Mouse (Mus musculus) forebrain, embryonic 10.5 days (tissue): ENCODE measurements around the gene Ctnnd2. TPM values are rescaled to one million over a fixed set of nuclear protein-coding genes. Genes with fewer than 3 reads are reported as not detected.

Experiments used
- DNase-seq: peaks from one replicate; pipeline ENCODE4 v3.0.0-alpha.2; 2017; ENCODE audit warnings: low spot score; ENCODE audit errors: extremely low spot score
- H3K27ac ChIP-seq: fragments of 300-500 bp; sonication (generic); 2 replicates; pipeline ENCODE4 v1.5.1; 2016; ENCODE audit warnings: mild to moderate bottlenecking
- H3K27me3 ChIP-seq: fragments of 300-500 bp; sonication (generic); 2 replicates; pipeline ENCODE4 v1.6.1; 2016; ENCODE audit warnings: mild to moderate bottlenecking; ENCODE audit not compliant: poor library complexity, severe bottlenecking
- H3K36me3 ChIP-seq: fragments of 300-500 bp; sonication (generic); replicated peaks from 2 replicates; pipeline ENCODE4 v1.6.1; 2016; ENCODE audit warnings: mild to moderate bottlenecking, moderate library complexity
- H3K4me1 ChIP-seq: fragments of 300-500 bp; sonication (generic); 2 replicates; pipeline ENCODE4 v1.6.1; 2016
- H3K4me3 ChIP-seq: fragments of 300-500 bp; sonication (generic); 2 replicates; pipeline ENCODE4 v1.5.1; 2016; ENCODE audit warnings: mild to moderate bottlenecking, moderate library complexity
- H3K9me3 ChIP-seq: fragments of 300-500 bp; sonication (generic); 2 replicates; pipeline ENCODE4 v1.6.1; 2016; ENCODE audit warnings: mild to moderate bottlenecking, moderate library complexity
- WGBS: fragments of 180-500 bp; shearing (Covaris S2); methylation state at CpG from one replicate; pipeline ENCODE4 v1.1.7; 2016; 5-methylcytosine and 5-hydroxymethylcytosine counted together
- polyA plus RNA-seq: library from polyadenylated mRNA; unstranded; fragments of >200 nt; fragmentation: Nextera tagmentation; extraction: Ambion mirVana; gene quantifications from 2 replicates; pipeline ENCODE4 v1.2.1, GENCODE M21; 2016

Ctnnd2 gene
- polyA plus RNA-seq, 1 experiment from 2014 or later = 25.3 TPM

DNA sequence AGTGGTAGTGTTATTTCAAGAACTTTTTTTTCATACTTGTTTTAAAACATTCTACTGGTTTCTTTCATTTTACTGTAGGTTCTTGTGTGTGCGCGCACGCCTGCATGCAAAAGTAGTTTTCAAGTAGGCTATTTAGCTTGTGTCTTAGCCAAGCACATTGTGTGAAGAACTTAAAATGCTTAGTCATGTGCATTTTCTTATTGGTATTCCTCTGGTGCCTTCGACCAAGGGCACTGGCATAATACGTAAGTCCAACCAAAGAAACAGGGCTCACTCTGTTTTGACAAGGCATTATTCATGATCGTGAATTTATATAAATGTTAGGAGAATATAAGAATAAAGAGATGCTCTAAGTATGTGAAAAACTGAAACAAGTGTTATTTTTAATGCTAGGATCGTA lies 278.4 kb downstream of the Ctnnd2 start:
- no peaks in the 10 kb centered on the region for H3K9me3 ChIP-seq
- no peak overlapping the region for H3K4me3 ChIP-seq
- no peak for DNase-seq
- peaks cover 5% of the 10 kb centered on the region for H3K4me1 ChIP-seq
- no peaks in the 10 kb centered on the region for H3K36me3 ChIP-seq
- no peak overlapping the region for H3K27ac ChIP-seq
- no peaks in the 10 kb centered on the region for H3K27me3 ChIP-seq
- WGBS = 94% methylated on average over 7 of the region's 7 CpGs

DNA sequence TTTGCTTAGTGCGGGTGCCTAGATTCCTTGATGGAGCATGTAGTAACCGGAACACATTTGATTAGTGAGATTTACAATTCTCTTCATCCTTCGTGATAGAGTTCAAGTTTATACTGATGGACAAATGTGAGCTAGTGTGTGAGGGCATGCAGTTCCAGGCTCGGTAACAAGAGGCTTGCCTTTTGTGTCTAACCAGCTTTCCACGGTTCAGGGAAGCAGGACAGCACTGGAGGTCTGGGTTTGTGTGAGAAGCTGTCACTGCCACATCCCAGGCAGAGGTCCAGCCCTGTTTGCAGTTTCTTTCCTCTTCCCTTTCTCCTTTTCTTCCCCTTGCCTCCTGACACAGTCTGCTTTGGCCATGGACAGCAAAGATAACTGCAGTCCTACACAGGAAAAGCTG lies 279.5 kb downstream of the Ctnnd2 start:
- H3K4me1 ChIP-seq = peaks cover 11% of the 10 kb centered on the region
- H3K27ac ChIP-seq = peak overlapping the region; percentile 25; the same call in 1 of the 2 replicates
- 58% methylated on average over 5 of the region's 5 CpGs for WGBS
- no peaks in the 10 kb centered on the region for H3K9me3 ChIP-seq
- H3K36me3 ChIP-seq = no peaks in the 10 kb centered on the region
- H3K4me3 ChIP-seq = no peak overlapping the region
- DNase-seq = no peak
- H3K27me3 ChIP-seq = no peaks in the 10 kb centered on the region

DNA sequence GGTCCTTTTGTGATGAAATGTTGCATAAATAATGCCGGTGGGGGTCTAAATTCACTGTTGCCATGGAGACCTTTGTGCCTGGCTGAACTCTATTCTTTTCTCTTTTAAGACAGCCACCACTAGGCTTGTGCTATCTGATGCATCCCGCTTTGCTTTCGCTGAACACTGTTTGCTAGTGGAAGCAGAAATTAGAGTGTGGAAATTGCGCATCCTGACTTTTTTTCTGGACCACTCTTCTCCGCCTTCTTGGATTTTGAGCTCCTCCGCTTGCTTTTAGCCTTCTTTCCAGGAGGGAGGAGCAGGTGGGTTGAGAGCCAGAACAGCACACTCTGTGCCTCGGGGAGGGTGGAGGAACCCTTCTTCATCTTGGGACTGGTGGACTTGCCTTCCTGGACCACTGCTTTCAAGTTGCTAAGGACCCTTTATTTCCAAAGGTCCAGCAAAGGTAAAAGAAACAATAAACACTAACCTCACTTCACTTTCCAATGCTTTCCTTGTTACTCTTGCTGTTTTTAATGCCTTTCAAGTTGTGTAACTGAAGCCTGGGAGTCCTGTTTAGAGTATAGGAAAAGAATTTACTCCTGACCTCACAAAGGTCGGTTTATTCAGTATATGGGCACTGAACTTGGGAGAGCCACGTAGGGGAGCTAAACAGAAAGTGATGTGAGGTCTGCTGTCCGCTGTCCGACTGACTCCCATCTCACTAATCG lies 285.3 kb downstream of the Ctnnd2 start:
- DNase-seq = peak; percentile 70
- WGBS = 19% methylated on average over 12 of the region's 12 CpGs

DNA sequence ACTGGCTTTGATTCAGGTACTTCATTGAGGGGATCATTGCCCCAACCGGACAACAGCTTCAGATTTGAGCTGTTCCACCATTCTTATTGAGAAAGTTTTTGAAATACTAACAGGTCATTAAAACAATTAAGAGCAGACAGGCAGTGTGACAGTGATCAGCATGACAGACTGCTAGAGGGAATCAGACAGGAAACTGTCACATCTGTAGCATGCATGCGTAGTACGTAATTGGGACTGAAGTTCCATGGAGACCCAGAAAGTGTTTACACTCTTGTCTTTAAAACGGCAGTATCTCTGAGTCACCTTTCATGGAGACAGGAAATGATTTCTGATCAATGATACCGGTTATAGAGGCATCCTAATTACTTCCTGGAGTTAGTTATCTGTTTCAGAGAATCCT lies 286.3 kb downstream of the Ctnnd2 start:
- Histone ChIP-seq H3K36me3 (no peaks in the 10 kb centered on the region), H3K4me1 (peaks cover 49% of the 10 kb centered on the region), H3K9me3 (no peaks in the 10 kb centered on the region), H3K27me3 (no peaks in the 10 kb centered on the region), H3K4me3 (peak overlapping the region; percentile 56), H3K27ac (no peak overlapping the region; the same call in 1 of the 2 replicates)
- DNase-seq = no peak
- WGBS = 44% methylated on average over 5 of the region's 5 CpGs

More for the DNA sequence above, 285.3 kb downstream of the Ctnnd2 start:
- no peaks in the 10 kb centered on the region for H3K27me3 ChIP-seq
- H3K36me3 ChIP-seq = no peaks in the 10 kb centered on the region
- peak overlapping the region; percentile 89 for H3K27ac ChIP-seq
- no peaks in the 10 kb centered on the region for H3K9me3 ChIP-seq
- H3K4me1 ChIP-seq = peaks cover 45% of the 10 kb centered on the region
- peak overlapping the region; percentile 56 for H3K4me3 ChIP-seq

DNA sequence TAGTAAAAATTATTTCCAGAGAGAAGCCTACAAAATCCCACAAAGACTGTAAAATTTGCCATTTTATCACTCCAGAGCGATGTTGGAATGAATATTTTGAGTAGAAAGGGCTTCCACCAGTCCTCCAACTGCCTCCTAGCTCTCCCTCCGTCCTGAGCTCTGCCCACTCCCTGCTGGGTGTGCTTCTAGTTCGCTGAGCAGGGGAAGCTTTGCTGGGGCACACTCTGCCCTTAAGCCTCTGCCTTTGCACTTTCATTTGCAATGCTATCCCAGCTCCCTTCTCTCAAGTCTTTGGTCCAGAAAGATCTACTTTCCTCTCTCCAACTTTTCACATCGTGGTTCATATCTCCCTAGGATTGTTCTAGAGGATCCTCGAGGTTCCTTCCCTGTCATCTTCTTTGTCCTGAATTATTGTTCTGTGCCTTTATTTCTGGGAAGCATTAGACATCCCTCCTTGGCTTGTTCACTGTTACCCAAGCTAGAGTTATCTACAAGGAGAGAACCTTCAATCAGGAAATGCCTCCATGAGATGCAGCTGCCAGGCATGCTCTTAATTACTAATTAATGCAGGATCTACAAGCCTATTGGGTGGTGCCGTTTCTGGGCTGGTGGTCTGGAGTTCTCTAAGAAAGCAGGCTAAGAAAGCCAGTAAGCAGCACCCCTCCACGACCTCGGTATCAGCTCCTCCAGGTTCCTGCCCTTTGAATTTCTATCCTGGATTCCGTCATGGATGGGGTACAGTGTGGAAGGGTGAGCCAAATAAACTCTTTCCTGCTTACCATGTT lies 288.1 kb downstream of the Ctnnd2 start:
- no peaks in the 10 kb centered on the region for H3K36me3 ChIP-seq
- no peaks in the 10 kb centered on the region for H3K27me3 ChIP-seq
- peaks cover 49% of the 10 kb centered on the region for H3K4me1 ChIP-seq
- peak overlapping the region; percentile 26; the same call in 1 of the 2 replicates for H3K4me3 ChIP-seq
- no peaks in the 10 kb centered on the region for H3K9me3 ChIP-seq
- WGBS = 43% methylated on average over 9 of the region's 9 CpGs
- DNase-seq = no peak
- H3K27ac ChIP-seq = peak overlapping the region; percentile 56; the same call in 1 of the 2 replicates

DNA sequence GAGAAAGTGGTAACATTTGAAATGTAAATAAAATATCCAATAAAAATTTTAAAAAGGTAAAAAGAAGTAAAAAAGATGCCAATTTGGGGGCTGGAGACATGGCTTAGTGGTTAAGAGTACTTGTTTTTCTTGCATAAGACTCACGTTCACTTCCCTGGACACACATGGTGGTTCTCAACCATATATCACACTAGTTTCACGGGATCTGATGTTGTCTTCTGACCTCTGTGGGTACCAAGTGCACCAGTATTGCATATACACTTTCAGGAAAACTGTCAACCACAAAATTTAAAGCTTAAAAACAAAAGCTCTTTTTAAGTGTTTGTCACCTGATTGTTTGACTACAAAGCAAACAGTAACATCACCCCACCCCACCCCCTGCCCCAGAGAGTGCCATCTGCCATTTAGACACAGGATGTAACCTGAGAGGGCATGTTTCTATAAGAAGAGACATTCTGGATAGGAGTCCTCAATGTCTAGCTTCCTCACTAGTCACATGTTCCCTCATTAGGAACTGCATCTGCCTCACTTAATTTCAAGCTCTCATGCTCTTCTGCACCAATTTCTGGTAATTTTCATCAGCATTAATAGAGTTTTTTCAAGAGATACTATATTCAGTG lies 290.5 kb downstream of the Ctnnd2 start:
- Histone ChIP-seq H3K4me1 (peaks cover 33% of the 10 kb centered on the region), H3K4me3 (no peak overlapping the region), H3K36me3 (no peaks in the 10 kb centered on the region), H3K27me3 (no peaks in the 10 kb centered on the region), H3K9me3 (no peaks in the 10 kb centered on the region), H3K27ac (no peak overlapping the region)
- 85% methylated on average over 2 of the region's 2 CpGs for WGBS
- DNase-seq = no peak

DNA sequence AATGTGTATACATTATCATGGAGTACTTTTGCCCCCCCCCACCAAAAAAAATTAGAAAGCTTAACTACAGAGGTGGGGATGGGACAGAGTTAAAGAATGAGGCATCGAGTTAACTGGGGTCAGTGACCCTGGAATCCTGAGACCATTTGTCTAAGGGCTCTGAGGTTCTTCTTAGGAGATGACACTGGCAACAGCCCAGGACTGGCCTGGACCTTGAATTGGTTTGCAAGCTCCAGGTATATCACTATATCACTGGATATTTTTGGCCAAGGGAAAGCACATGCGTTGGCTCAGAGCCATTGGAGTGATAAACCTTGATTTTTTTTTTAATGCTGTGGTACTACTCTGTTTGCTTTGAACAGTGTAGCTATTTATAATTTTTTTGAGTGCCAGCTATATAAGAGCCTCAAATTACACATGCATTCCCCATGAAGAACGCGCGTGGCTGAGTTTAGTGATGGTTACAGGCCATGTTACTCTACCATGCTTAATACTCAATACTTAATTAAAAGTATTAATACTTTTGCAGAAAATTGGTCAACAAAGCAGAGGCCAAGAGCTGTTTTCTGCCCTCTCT lies 291.2 kb downstream of the Ctnnd2 start:
- 93% methylated on average over 5 of the region's 5 CpGs for WGBS
- Histone ChIP-seq H3K36me3 (no peaks in the 10 kb centered on the region), H3K27ac (no peak overlapping the region), H3K27me3 (no peaks in the 10 kb centered on the region), H3K4me3 (no peak overlapping the region), H3K4me1 (peaks cover 26% of the 10 kb centered on the region), H3K9me3 (no peaks in the 10 kb centered on the region)
- no peak for DNase-seq

DNA sequence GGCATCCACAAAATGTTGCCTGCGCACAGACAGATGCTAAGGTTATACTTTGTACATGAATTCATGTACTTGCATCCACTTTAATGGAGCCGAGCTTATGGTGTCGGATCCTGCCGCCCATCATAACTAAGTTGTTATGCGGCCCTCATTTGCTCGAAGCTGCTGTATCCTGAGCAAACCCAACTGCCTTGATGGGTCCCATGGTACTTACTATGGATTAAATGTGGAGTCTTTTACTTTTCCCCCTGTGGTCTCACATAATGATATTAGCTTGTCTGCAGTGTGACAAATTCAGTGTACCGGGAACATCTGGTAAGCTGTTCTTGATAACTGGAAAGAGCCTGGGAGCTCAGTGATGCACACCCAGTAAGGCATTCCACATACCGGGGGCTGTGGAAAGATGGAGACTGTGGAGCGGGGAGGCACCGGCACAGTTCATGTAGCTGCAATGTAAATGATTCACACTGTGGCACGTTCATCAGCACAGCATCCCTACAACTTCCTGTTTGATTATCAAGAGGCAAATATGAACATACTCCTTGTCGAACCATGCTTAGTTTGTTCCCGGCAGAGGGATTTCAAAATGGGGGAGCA lies 294.7 kb downstream of the Ctnnd2 start:
- no peak for DNase-seq
- Histone ChIP-seq H3K4me1 (peaks cover 3% of the 10 kb centered on the region; the same call in 1 of the 2 replicates), H3K27ac (no peak overlapping the region), H3K27me3 (no peaks in the 10 kb centered on the region), H3K4me3 (no peak overlapping the region), H3K9me3 (no peaks in the 10 kb centered on the region), H3K36me3 (no peaks in the 10 kb centered on the region)
- WGBS = 92% methylated on average over 13 of the region's 13 CpGs

DNA sequence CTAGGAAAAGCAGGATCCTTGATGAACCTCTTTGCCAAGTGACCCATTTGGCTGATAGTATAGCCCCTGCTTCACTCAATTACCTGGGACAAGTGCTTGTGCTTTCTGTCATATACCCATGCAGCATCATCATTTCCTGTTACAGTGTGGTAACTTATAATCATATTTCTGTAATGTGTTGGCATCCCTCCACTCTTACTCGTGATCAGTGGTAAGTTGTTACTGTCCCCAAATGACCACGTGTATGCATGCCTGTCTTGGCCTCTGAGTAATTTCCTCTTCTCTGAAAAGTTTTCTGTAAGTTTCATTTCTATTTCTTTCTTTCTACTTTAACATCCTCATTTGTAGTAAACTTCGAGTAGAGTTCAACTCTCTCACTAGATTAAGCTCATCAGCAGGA lies 296.4 kb downstream of the Ctnnd2 start:
- WGBS = 88% methylated on average over 3 of the region's 3 CpGs
- no peaks in the 10 kb centered on the region for H3K36me3 ChIP-seq
- no peaks in the 10 kb centered on the region for H3K4me1 ChIP-seq
- H3K9me3 ChIP-seq = no peaks in the 10 kb centered on the region
- no peak overlapping the region for H3K27ac ChIP-seq
- no peak for DNase-seq
- no peaks in the 10 kb centered on the region for H3K27me3 ChIP-seq
- H3K4me3 ChIP-seq = no peak overlapping the region

DNA sequence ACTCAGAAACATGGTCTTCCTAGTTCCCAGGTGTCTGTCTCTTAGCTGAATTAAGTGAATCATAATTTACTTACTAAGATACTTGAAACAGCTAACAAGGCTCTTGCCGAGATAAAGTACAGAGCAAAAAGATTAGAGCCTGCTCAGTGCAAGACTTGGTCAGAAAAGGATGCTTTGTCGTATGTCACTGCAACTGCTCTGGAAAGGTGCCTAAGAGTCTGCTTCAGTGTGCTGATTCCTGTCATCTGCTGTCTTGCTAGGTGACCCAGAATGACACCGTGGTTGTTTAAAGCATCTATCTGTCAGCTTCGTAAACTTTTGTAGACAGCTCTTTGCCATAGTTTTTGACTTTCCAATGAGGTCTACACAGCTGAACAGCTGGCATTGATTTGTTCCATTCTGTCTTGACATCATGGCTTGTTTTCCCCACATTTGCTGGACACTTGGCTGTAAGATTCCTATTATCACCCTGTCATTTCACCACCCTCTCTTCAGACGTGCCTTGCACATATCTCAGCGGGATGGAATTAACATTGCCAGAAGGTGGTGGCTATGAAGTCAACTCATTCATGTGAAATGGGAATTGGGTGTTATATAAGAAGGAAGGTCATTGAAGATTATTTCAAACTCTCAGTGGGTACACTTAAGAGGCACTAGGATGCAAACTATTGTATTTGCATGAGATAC lies 299.0 kb downstream of the Ctnnd2 start:
- Histone ChIP-seq H3K36me3 (no peaks in the 10 kb centered on the region), H3K27me3 (no peaks in the 10 kb centered on the region), H3K9me3 (no peaks in the 10 kb centered on the region), H3K4me3 (no peak overlapping the region), H3K4me1 (no peaks in the 10 kb centered on the region), H3K27ac (no peak overlapping the region)
- WGBS = 84% methylated on average over 6 of the region's 6 CpGs
- DNase-seq = no peak

DNA sequence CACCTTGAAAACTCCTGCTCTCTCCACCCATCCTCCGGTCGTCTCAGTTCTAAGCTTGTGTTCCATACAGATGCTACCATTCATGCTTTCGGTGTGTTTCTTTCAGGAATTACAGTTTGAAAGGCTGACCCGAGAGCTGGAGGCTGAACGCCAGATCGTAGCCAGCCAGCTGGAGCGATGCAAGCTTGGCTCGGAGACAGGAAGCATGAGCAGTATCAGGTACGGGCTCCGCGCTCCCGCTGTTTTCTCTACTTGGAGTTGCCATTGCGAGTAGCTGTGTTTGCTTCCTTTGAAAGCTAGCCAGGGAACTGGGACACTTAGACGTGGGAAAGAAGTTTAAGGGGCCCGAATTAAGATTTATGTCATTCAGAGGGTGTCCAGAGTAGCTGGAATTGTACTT lies 308.3 kb downstream of the Ctnnd2 start:
- H3K4me1 ChIP-seq = no peaks in the 10 kb centered on the region
- peaks cover 10% of the 10 kb centered on the region; the same call in 1 of the 2 replicates for H3K36me3 ChIP-seq
- H3K27me3 ChIP-seq = no peaks in the 10 kb centered on the region
- WGBS = 86% methylated on average over 15 of the region's 15 CpGs
- no peak overlapping the region for H3K27ac ChIP-seq
- H3K9me3 ChIP-seq = no peaks in the 10 kb centered on the region
- DNase-seq = no peak
- no peak overlapping the region for H3K4me3 ChIP-seq

DNA sequence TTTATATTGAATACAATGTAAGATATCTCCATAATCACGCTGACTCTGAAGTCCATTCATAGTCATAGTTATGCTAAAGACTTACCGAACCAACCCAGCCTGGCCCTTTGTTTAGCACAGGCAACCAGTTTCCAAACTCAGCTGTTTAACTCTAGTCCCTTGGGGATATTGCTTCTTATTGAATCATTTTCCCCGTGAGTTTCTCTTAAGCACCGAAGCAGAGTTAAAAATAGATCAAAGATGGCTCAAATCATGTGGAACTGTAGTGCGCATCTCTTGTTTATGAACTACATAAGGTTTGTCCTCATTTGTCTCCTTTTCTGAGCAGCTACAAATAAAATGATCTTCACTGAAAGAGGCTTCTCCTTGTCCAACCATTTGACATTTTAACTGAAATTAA lies 334.1 kb downstream of the Ctnnd2 start:
- DNase-seq = no peak
- Histone ChIP-seq H3K36me3 (peaks cover 7% of the 10 kb centered on the region), H3K4me3 (no peak overlapping the region), H3K4me1 (peaks cover 2% of the 10 kb centered on the region), H3K27ac (no peak overlapping the region), H3K27me3 (no peaks in the 10 kb centered on the region), H3K9me3 (no peaks in the 10 kb centered on the region)
- WGBS = 77% methylated on average over 5 of the region's 5 CpGs
